Mouse (Mus musculus): ENCODE data around the gene Cog8. TPM values are rescaled to one million over a fixed set of nuclear protein-coding genes. Genes with fewer than 3 reads are reported as not detected.

Cog8 gene
- polyA plus RNA-seq (2015; fragmentation: Nextera tagmentation; extraction: Ambion mirVana) = 32.3 and 33.1 TPM in 2 replicates

- peaks cover 18% of the 10 kb centered on the region for H3K36me3 ChIP-seq (ENCODE audit: insufficient read depth, low read length)
- DNase-seq (ENCODE audit: low spot score) = peak; percentile 99
- under 1% methylated on average over 86 of the region's 88 CpGs for WGBS
- H3K9me3 ChIP-seq (replicated peaks; ENCODE audit: low read length) = no peaks in the 10 kb centered on the region
- ATAC-seq (replicated peaks; ENCODE audit: low FRiP score, low read depth) = peak; percentile 90
- H3K4me2 ChIP-seq (ENCODE audit: low read length) = peak within 1 kb of the TSS; percentile 93
- H3K27me3 ChIP-seq (ENCODE audit: insufficient read depth, low read length) = no peaks in the 10 kb centered on the region
- H3K27ac ChIP-seq = peak within 1 kb of the TSS; percentile 90
- H3K4me1 ChIP-seq (replicated peaks; ENCODE audit: insufficient read depth, low read length) = peaks cover 17% of the 10 kb centered on the region; the same call in 1 of the 2 replicates
- peak within 1 kb of the TSS; percentile 96 for H3K4me3 ChIP-seq (replicated peaks; ENCODE audit: low read depth, low read length)
- peak within 1 kb of the TSS; percentile 93 for H3K9ac ChIP-seq (ENCODE audit: low read depth, low read length)
- 0 out of 2 replicates have a peak, but pooled peaks have one; percentile 1 for TF ChIP-seq CTCF (IDR thresholded peaks at IDR 0.05; ENCODE audit: low read depth)
Observed at GRCm38 (mm10) chr8:107056076-107056972, at the start of gene Cog8, which contains the start of gene Nip7. Gene Cog8 (minus strand): TSS chr8:107056689. Gene Nip7 (plus strand): TSS chr8:107056877.

- TF ChIP-seq CTCF (IDR thresholded peaks at IDR 0.05; ENCODE audit: low read depth) = peak; percentile 96
- Histone ChIP-seq H3K4me3 (replicated peaks; ENCODE audit: low read depth, low read length) (no peak overlapping the region), H3K4me2 (ENCODE audit: low read length) (no peak overlapping the region), H3K27me3 (ENCODE audit: insufficient read depth, low read length) (no peaks in the 10 kb centered on the region), H3K36me3 (ENCODE audit: insufficient read depth, low read length) (no peaks in the 10 kb centered on the region), H3K4me1 (replicated peaks; ENCODE audit: insufficient read depth, low read length) (no peaks in the 10 kb centered on the region), H3K9me3 (replicated peaks; ENCODE audit: low read length) (no peaks in the 10 kb centered on the region), H3K9ac (ENCODE audit: low read depth, low read length) (no peak overlapping the region), H3K27ac (no peak overlapping the region)
- WGBS = 7% methylated on average over 4 of the region's 4 CpGs
- DNase-seq (ENCODE audit: low spot score) (peak; percentile 89), ATAC-seq (replicated peaks; ENCODE audit: low FRiP score, low read depth) (no peak)
Observed at GRCm38 (mm10) chr8:107104547-107104946, 48.1 kb upstream of the Cog8 start.

DNA sequence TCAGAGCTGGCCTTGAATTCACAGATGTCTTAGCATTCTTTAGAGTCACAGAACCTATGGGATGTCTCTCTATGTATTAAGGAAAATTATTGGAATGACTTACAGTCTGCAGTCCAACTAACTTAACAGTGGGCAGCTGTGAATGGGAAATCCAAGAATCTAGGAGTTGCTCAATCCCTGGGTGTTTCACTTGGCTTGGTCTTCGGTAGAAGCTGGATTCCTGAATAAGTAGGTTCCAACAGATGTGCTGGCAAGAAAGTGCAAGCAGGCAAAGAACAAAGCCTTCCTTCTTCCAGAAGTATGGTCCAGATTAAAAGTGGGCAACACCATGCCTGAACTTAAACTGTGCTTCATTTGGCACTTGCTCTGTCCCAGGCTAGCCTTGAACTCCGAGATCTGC, 44.1 kb upstream of the Cog8 start:
- H3K27me3 ChIP-seq (ENCODE audit: insufficient read depth, low read length) = no peaks in the 10 kb centered on the region
- DNase-seq (ENCODE audit: low spot score) (no peak), ATAC-seq (replicated peaks; ENCODE audit: low FRiP score, low read depth) (no peak)
- H3K4me1 ChIP-seq (replicated peaks; ENCODE audit: insufficient read depth, low read length) = no peaks in the 10 kb centered on the region
- no peaks in the 10 kb centered on the region for H3K36me3 ChIP-seq (ENCODE audit: insufficient read depth, low read length)
- 82% methylated on average over 2 of the region's 2 CpGs for WGBS
- H3K9me3 ChIP-seq (replicated peaks; ENCODE audit: low read length) = no peaks in the 10 kb centered on the region
- H3K9ac ChIP-seq (ENCODE audit: low read depth, low read length) = no peak overlapping the region
- no peak for TF ChIP-seq CTCF (IDR thresholded peaks at IDR 0.05; ENCODE audit: low read depth)
- no peak overlapping the region for H3K4me3 ChIP-seq (replicated peaks; ENCODE audit: low read depth, low read length)
- no peak overlapping the region for H3K4me2 ChIP-seq (ENCODE audit: low read length)
- no peak overlapping the region for H3K27ac ChIP-seq

GRCm38 (mm10) chr8:107096366-107097036, 40.0 kb upstream of the Cog8 start, which contains the start of gene Terf2:
Gene Terf2 (minus strand): TSS chr8:107096547.
- Histone ChIP-seq H3K27me3 (ENCODE audit: insufficient read depth, low read length) (no peaks in the 10 kb centered on the region), H3K36me3 (ENCODE audit: insufficient read depth, low read length) (0 out of 2 replicates have a peak, but pooled peaks cover 9% of the 10 kb centered on the region), H3K9me3 (replicated peaks; ENCODE audit: low read length) (no peaks in the 10 kb centered on the region), H3K4me1 (replicated peaks; ENCODE audit: insufficient read depth, low read length) (no peaks in the 10 kb centered on the region; the same call in 1 of the 2 replicates), H3K4me3 (replicated peaks; ENCODE audit: low read depth, low read length) (peak within 1 kb of the TSS; percentile 70), H3K4me2 (ENCODE audit: low read length) (peak within 1 kb of the TSS; percentile 56), H3K27ac (peak within 1 kb of the TSS; percentile 96), H3K9ac (ENCODE audit: low read depth, low read length) (peak within 1 kb of the TSS; percentile 89)
- 4% methylated on average over 38 of the region's 39 CpGs for WGBS
- peak; percentile 98 for DNase-seq (ENCODE audit: low spot score)
- peak; percentile 95 for ATAC-seq (replicated peaks; ENCODE audit: low FRiP score, low read depth)
- TF ChIP-seq CTCF (IDR thresholded peaks at IDR 0.05; ENCODE audit: low read depth) = no peak

DNA sequence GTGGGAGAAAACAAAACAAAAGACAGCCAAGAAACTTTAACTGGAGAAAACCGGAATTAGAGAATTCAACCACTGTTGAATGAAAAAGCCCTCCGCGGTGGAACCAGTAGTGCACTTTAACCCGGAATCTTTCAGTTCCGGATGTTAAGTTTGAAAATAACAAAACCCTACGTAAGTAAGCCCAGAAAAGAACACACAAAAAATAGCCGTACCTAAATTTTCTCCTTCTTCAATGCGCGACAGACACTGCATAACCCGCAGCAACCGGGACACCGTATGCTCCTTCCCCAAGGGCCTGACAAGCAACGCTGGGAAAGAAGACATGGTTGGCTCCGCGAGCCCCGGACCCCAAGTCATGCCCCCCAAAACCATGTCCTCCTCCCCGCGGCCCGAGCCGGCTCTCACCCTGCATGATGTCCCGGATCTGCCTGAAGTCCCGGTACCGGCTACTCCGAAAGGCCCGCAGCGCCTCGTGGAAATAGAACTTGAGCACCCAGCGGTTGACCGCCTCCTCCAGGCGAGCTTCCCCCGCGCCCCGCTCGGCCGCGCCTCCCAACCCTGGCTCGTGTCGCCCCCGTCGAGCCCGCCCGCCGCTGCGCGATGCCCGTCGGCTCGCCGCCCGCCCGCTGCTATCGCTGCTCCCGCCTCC, 39.4 kb upstream of the Cog8 start:
- Histone ChIP-seq H3K9me3 (replicated peaks; ENCODE audit: low read length) (no peaks in the 10 kb centered on the region), H3K27me3 (ENCODE audit: insufficient read depth, low read length) (no peaks in the 10 kb centered on the region), H3K27ac (peak overlapping the region; percentile 96), H3K36me3 (ENCODE audit: insufficient read depth, low read length) (peaks cover 13% of the 10 kb centered on the region; the same call in 1 of the 2 replicates), H3K9ac (ENCODE audit: low read depth, low read length) (peak overlapping the region; percentile 89), H3K4me1 (replicated peaks; ENCODE audit: insufficient read depth, low read length) (no peaks in the 10 kb centered on the region; the same call in 1 of the 2 replicates), H3K4me3 (replicated peaks; ENCODE audit: low read depth, low read length) (peak overlapping the region; percentile 70), H3K4me2 (ENCODE audit: low read length) (peak overlapping the region; percentile 56)
- ATAC-seq (replicated peaks; ENCODE audit: low FRiP score, low read depth) (peak; percentile 29; the same call in 1 of the 2 replicates), DNase-seq (ENCODE audit: low spot score) (peak; percentile 54)
- no peak for TF ChIP-seq CTCF (IDR thresholded peaks at IDR 0.05; ENCODE audit: low read depth)
- WGBS = under 1% methylated on average over 48 of the region's 53 CpGs
